Comparison of ENCODE assay signal across 9 mouse cellular contexts in the genomic region with DNA sequence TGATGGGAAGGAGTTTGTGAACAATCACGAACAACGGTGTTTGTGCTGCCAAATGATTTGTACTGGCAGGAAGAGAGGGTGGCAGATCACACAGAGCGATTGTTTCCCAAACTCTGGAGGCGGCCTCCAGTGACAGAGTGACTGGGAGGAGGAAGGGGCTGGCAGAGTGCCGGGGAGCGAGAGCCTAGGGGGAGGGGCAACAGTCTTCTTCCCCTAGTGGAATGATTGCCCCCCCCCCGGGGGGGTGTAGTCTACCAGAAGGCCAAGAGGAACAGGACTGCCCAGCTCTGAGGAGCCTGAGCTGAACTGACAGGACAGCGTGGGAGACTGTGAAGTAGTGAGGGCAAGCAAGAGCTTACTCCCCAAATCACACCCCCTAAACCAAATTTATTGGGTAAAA.
DNase-seq lines count a peak whose midpoint lies in the region; ATAC-seq and TF ChIP-seq lines count a peak whose summit lies in the region.
"Had no signal": no experiment of that assay in that cellular context is flagged by ENCODE, and none has a peak within 500 bp of the region (broad histone marks: within the 10 kb centered on the region; RNA-seq: fewer than 3 reads in every experiment).

No protein-coding gene starts in this region.

- WGBS in hindbrain, postnatal 0 days = 10% methylated on average over 8 of the region's 8 CpGs

- no peak overlapping the region for H3K27ac ChIP-seq in hindbrain, postnatal 0 days
- H3K27ac ChIP-seq: liver, embryonic 14.5 days had no signal

- H3K4me2 ChIP-seq in hindbrain, postnatal 0 days (ENCODE audit: low read depth, low read length) = peak overlapping the region; percentile 21

- ATAC-seq in granulocyte monocyte progenitor cell, adult 5-6 weeks (replicated peaks; ENCODE audit: poor library complexity, severe bottlenecking) = peak; percentile 69
- peak; percentile 67 for ATAC-seq in hindbrain, postnatal 0 days
- ATAC-seq in megakaryocyte progenitor cell, adult 5-6 weeks (replicated peaks; ENCODE audit: poor library complexity) = peak; percentile 41
- no peak for ATAC-seq in megakaryocyte-erythroid progenitor cell, adult 5-6 weeks (replicated peaks; ENCODE audit: low FRiP score, low TSS enrichment, poor library complexity, severe bottlenecking)

- no peak overlapping the region for H3K9ac ChIP-seq in hindbrain, postnatal 0 days (replicated peaks; ENCODE audit: low read length)
- H3K9ac ChIP-seq: liver, embryonic 14.5 days had no signal

- no peak overlapping the region for H3K4me3 ChIP-seq in hindbrain, postnatal 0 days (ENCODE audit: low read length)

- no peaks in the 10 kb centered on the region for H3K27me3 ChIP-seq in hindbrain, postnatal 0 days (ENCODE audit: insufficient read depth, low read length)

- H3K36me3 ChIP-seq in hindbrain, postnatal 0 days (ENCODE audit: insufficient read depth, low read length) = no peaks in the 10 kb centered on the region

- peak; percentile 28 to 62 for DNase-seq in adrenal gland, postnatal 4 days (ENCODE audit: low spot score in 2 of 2)
- DNase-seq in embryo, embryonic 9.5 days (ENCODE audit: extremely low spot score) = peak; percentile 61
- DNase-seq in hindbrain, postnatal 0 days (ENCODE audit: low spot score) = peak; percentile 90
- DNase-seq in left cerebral cortex, adult 18-20 months (ENCODE audit: low spot score in 2 of 2) = peak; percentile 56 to 68
- DNase-seq in skeletal muscle tissue, adult 2 months (ENCODE audit: low read depth, low spot score) = peak; percentile 47

- no peaks in the 10 kb centered on the region for H3K9me3 ChIP-seq in hindbrain, postnatal 0 days (ENCODE audit: low read length)

- TF ChIP-seq CTCF in hindbrain, postnatal 0 days (IDR thresholded peaks at IDR 0.05; ENCODE audit: low read depth) = no peak

- H3K4me1 ChIP-seq in hindbrain, postnatal 0 days (ENCODE audit: insufficient read depth, low read length) = peaks cover 20% of the 10 kb centered on the region; the same call in 1 of the 2 replicates
